Mouse (Mus musculus) c-Kit-positive CD71-positive TER-119-negative erythroid progenitor cells, embryonic 14.5 days (primary cell): ENCODE measurements around the gene Atp5mpl.

Experiments
- DNase-seq: peaks from one replicate; pipeline ENCODE4 v3.0.0-alpha.2; 2013; ENCODE audit warnings: low read depth

Atp5mpl gene

GRCm38 (mm10) chr12:111966683-111967173 lies at the start of gene Atp5mpl:
Gene Atp5mpl, minus strand, starts transcription at chr12:111966977.
- DNase-seq: peak; percentile 85

- no peak for DNase-seq
Observed at GRCm38 (mm10) chr12:112016346-112016745, 49.6 kb upstream of the Atp5mpl start.

GRCm38 (mm10) chr12:112013271-112013801 lies 46.6 kb upstream of the Atp5mpl start:
- DNase-seq: no peak

DNA sequence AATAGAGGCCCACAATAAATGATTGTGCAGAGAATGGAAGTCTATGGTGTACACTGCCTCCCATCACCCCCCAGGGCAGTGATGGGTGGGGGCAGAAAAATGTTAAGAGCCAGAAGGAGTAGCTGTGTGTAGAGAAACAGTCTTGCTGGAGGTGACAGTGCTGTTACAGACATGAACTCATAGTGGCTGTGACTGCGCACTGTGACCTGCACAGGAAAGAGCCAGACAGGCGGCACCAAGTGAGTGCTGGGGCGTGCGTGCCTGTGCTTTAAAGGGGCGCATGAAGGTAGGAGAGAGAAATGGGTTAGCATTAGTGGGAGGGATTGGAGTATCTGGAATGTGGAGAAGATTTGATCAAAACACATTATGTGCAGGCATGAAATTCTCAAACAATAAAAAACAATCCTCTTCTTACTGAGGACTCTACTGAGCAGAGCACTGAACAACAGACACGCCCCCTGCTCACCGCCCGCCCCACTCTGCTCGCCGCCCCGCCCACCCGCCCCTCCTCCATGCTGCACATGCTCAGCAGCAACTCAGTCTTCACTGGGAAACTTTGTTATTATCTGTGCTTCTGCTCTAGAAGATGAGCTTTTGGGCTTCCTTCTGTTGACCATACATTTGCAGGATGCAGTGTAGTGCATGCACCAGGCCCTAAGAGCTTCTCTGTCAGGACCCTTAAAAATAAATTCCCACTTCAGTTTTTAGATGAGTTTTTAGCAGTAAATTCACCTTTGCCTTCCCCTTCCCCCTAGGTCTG lies 45.9 kb upstream of the Atp5mpl start:
- DNase-seq: no peak

GRCm38 (mm10) chr12:112001223-112001622 lies 34.4 kb upstream of the Atp5mpl start:
- peak; percentile 46 for DNase-seq

DNA sequence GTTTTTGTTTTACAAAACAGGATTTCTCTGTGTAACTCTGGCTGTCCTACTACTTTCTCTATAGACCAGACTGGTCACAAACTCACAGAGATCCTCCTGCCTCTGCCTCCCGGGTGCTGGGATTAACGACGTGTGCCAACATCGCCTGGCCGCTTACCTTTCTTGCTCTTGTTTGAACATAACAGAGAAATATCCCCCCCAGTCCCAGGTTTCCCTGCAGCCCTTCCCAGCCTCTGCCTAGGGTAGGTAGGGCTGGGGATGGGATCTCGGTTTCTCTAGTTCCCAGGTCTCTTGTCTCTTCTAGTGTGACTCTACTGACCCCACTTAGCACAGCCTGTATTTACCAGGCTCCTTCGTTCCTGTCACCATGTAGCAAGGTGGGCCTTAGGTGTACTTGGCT lies 33.0 kb upstream of the Atp5mpl start:
- no peak for DNase-seq

DNA sequence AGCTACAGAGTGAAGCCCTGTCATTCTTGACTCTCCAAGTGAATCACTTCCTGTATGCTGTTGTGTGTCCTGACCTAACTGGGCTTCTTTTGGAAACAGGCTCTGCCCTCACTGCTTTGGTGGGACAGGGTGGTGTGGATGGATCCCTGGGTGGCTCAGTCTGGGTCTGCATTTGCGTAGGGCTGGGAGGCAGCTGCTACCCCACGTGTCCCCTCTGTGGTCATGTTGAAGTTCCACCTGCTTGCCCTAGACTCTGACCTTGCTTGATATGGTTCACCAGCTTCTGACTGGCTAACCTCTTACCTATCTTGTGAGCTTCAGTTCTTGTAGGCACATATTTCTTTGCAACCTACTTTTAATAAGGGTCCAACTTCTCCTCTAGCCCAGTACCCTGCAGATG lies 28.4 kb upstream of the Atp5mpl start:
- DNase-seq: no peak

DNA sequence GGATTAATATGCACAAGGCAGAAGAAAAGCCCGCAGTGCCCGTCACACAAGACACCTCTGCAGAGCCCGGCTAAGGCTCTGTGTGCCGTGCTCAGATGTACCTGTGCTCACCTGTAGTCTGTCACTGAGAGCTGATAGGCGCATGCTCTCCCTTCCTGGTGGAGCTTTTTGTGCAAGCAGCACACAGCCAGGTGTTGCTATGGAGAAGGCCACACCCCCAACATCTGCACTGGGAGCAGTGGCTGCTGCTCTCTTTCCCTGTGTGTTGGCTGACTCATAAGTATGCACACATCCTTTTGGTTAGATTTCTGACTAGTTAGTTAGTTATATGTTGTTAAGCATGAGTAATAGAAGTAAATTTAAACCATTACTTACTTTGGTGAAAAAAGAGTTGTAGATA lies 25.8 kb upstream of the Atp5mpl start:
- DNase-seq: no peak

- no peak for DNase-seq
Observed at GRCm38 (mm10) chr12:111986756-111987155, 20.0 kb upstream of the Atp5mpl start.

- DNase-seq: no peak
Observed at GRCm38 (mm10) chr12:111983165-111983564, 16.4 kb upstream of the Atp5mpl start.

GRCm38 (mm10) chr12:111981831-111982230 lies 15.1 kb upstream of the Atp5mpl start:
- DNase-seq: no peak

- DNase-seq: no peak
Observed at GRCm38 (mm10) chr12:111980887-111981367, 14.2 kb upstream of the Atp5mpl start, which contains the start of gene Rd3l. Gene Rd3l, minus strand, starts transcription at chr12:111981317.

DNA sequence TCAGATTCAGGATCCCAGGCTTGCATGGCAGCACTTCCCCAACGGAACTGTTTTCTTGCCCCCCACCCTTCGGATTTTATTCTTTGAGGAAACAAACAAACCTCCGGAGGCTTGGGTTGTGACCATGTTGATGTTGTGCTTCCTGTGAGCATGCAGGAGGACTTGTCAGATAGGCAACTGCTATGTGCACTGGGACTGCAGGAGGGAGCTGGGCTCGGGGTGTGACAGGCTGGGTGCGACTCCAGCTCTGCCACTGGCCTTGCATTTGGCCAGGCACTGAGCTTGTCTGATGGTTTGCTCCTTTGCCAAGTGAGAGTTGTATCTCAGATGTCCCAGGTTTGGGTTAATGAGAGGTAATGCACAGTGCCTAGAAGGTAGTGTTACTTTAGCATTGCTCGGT lies 11.5 kb upstream of the Atp5mpl start:
- no peak for DNase-seq

DNA sequence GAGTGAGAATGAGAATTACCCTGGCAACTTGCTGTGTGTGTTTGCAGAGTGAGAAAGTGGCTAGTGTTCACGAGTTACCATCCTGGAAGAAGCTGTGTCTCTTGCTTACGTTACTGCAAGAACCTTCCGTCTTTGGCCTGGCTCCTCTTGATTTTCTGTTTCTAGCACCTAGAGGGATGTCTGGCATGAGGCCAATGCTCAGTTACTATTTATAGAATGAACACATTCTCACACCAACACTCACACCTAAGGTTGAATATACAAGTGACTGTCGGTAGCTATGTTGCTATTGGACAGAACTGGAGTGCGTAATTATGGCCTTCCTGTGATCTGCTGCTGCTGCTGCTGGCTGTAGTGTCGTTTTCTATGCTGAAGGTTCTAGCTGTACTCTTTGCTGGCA lies 10.4 kb upstream of the Atp5mpl start:
- DNase-seq: no peak

GRCm38 (mm10) chr12:111974578-111974977 lies 7.8 kb upstream of the Atp5mpl start:
- DNase-seq: no peak

- no peak for DNase-seq
Observed at GRCm38 (mm10) chr12:111972504-111972903, 5.7 kb upstream of the Atp5mpl start.

GRCm38 (mm10) chr12:111971231-111971686 lies 4.5 kb upstream of the Atp5mpl start, which contains the start of gene Tdrd9:
Gene Tdrd9, plus strand, starts transcription at chr12:111971559.
- DNase-seq: no peak

DNA sequence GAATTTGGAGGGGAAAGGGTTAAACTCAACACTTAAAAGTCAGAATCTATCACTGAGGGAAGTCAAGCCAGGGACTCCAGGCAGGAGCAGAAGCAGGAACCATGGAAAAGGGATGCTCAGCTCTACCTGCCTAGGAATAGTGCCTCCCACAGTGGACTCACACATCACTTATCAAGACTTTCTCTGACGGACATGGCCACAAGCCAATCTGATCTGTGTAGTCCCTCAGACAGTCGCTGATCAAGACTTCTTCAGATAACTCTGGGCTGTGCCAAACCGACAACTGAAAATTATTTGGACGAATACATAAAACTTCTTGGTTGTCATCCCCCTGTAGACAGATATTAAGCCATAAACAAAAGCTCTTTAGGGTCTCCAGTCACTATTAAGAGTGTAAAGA lies 3.3 kb upstream of the Atp5mpl start:
- no peak for DNase-seq

GRCm38 (mm10) chr12:111963339-111963738 lies 3.4 kb downstream of the Atp5mpl start:
- DNase-seq: no peak

DNA sequence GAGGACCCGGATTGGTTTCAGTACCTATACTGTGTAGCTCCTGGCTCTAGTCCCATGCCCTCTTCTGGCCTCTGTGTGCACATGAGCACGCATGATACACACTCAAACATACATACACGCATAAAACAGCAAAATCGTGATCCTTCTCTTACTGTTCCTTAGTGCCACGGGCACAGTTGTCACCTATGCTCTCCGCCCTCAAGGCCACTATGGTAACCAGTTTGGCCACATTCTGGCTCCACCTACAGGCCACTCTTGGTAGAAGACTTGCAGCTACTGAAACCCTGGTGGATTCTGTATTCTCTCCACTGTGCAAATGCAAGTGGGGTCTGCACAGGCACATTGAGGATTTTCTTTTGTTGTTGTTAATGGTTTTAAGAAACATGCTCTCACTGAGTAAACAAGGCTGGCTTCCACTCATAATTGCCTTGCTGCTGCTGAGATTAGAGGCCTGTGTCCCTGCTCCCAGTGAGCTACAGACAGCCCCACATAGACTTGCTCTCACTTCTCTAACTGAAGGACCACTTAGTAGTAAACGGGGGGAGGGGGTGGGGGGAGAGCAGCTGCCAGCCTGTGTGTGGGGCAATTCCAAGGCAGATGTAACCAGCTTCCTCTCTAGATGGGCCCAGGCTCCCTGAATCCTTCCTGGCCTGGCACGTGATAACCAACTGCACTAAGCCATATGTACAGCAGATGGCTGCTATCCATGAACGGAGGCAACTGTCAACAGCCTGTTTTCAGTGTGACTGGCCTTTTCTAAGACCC lies 8.5 kb downstream of the Atp5mpl start:
- peak; percentile 67 for DNase-seq

- no peak for DNase-seq
Observed at GRCm38 (mm10) chr12:111956173-111956572, 10.6 kb downstream of the Atp5mpl start.

GRCm38 (mm10) chr12:111951701-111952100 lies 15.1 kb downstream of the Atp5mpl start:
- DNase-seq: no peak

DNA sequence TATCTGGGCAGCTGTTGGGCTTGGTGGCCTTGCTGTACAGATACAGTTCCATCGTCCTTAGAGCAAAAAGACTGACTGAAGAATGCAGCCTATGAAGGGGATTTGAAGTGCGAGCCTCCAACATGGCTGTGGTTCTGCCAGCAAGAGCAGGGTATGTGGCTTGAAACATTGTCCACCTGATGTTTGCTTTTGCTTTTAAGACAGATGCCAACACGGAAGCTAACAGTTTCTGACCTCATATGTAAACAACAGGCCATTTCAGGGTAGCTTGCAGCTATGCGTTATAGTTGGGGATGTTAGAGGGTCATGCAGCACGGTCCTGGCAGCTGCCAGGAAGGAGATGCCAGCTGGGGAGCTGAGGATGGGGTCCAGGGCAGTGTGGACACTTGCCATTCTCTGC lies 16.3 kb downstream of the Atp5mpl start:
- no peak for DNase-seq
